Mouse (Mus musculus) MEL (cell line): ENCODE results near the gene Scn3b.

Source experiments
- CTCF ChIP-seq, 3 experiments: IDR thresholded peaks in 2 of 3; conservative IDR thresholded peaks in 1 of 3; 2 replicates each; pipeline ENCODE4 v1.5.1; 2011 to 2012; ENCODE audit warnings: low read length in 3 of 3, low read depth in 2 of 3, mild to moderate bottlenecking in 2 of 3, improper control_type of control experiment in 1 of 3, inconsistent platforms in 1 of 3, mixed read lengths in 1 of 3, moderate library complexity in 1 of 3; ENCODE audit not compliant: control insufficient read depth in 1 of 3, insufficient read depth in 1 of 3, poor library complexity in 1 of 3, severe bottlenecking in 1 of 3
- EP300 ChIP-seq, 2 experiments: IDR thresholded peaks; 2 replicates each; pipeline ENCODE4 v1.6.1; 2011; ENCODE audit warnings: improper control_type of control experiment in 2 of 2, low read length in 2 of 2, low read depth in 1 of 2, mild to moderate bottlenecking in 1 of 2
- MAFK ChIP-seq: IDR thresholded peaks from 2 replicates; pipeline ENCODE4 v1.6.1; 2011; ENCODE audit warnings: low read depth, mild to moderate bottlenecking, low read length, improper control_type of control experiment, borderline replicate concordance
- NRF1 ChIP-seq: IDR thresholded peaks from 2 replicates; pipeline ENCODE4 v1.6.1; 2014; ENCODE audit warnings: low read depth, mild to moderate bottlenecking, inconsistent platforms, low read length, improper control_type of control experiment, moderate library complexity; ENCODE audit not compliant: poor library complexity, insufficient read depth, severe bottlenecking
- TAL1 ChIP-seq: IDR thresholded peaks from 2 replicates; pipeline ENCODE4 v1.6.1; 2012; ENCODE audit warnings: mild to moderate bottlenecking, inconsistent platforms, low read length, moderate library complexity, mixed read lengths
- UBTF ChIP-seq: IDR thresholded peaks from 2 replicates; pipeline ENCODE4 v1.6.1; 2012; ENCODE audit warnings: low read depth, mild to moderate bottlenecking, inconsistent platforms, low read length, improper control_type of control experiment, moderate library complexity, borderline replicate concordance; ENCODE audit not compliant: insufficient read depth
- ZC3H11A ChIP-seq: IDR thresholded peaks from 2 replicates; pipeline ENCODE4 v1.6.1; 2012; ENCODE audit warnings: low read depth, mild to moderate bottlenecking, inconsistent platforms, low read length, improper control_type of control experiment
- ZNF384 ChIP-seq: IDR thresholded peaks from 2 replicates; pipeline ENCODE4 v1.6.1; 2012; ENCODE audit warnings: low read depth, mild to moderate bottlenecking, inconsistent platforms, low read length, improper control_type of control experiment

- TF ChIP-seq UBTF, result no peak
- TF ChIP-seq MAFK, result no peak
- TF ChIP-seq CTCF (IDR thresholded peaks at IDR 0.05 in 2 of 3, conservative IDR thresholded peaks at IDR 0.05 in 1 of 3; ENCODE audit: control insufficient read depth in 1 of 3, insufficient read depth in 1 of 3, low read depth in 2 of 3, low read length in 3 of 3, poor library complexity in 1 of 3, severe bottlenecking in 1 of 3), result peak; percentile 31 to 58 (median 37); a peak in 4 of 6 replicates
- TF ChIP-seq EP300 (IDR thresholded peaks at IDR 0.05; ENCODE audit: low read depth in 1 of 2, low read length in 2 of 2), result no peak
- no peak for TF ChIP-seq NRF1
- TF ChIP-seq TAL1, result no peak
- TF ChIP-seq ZC3H11A, result 0 out of 2 replicates have a peak, but pooled peaks have one; percentile 9
- no peak for TF ChIP-seq ZNF384
Observed at GRCm38 (mm10) chr9:40227874-40228789, 40.9 kb upstream of the Scn3b start.
